Mouse (Mus musculus): ENCODE results near the gene Parp16. TPM values are rescaled to one million over a fixed set of nuclear protein-coding genes. Genes with fewer than 3 reads are reported as not detected.
A peak's percentile ranks its signal among the peaks of the same experiment; 100 is the strongest.

The Parp16 gene
- polyA plus RNA-seq, 1 experiment from 2014 or later, result 7.4 TPM

GRCm38 (mm10) chr9:65248377-65248690 is 53.2 kb downstream of the Parp16 start:
- Histone ChIP-seq H3K27ac (ENCODE audit: low read length) (no peak overlapping the region; the same call in 1 of the 2 replicates), H3K4me3 (ENCODE audit: low read length) (no peak overlapping the region), H3K9me3 (ENCODE audit: low read length) (no peaks in the 10 kb centered on the region), H3K4me1 (ENCODE audit: insufficient read depth, low read length) (peaks cover 21% of the 10 kb centered on the region), H3K4me2 (replicated peaks; ENCODE audit: low read depth, low read length) (no peak overlapping the region), H3K9ac (replicated peaks; ENCODE audit: low read length) (no peak overlapping the region), H3K36me3 (ENCODE audit: insufficient read depth, low read length) (no peaks in the 10 kb centered on the region), H3K27me3 (ENCODE audit: insufficient read depth, low read length) (no peaks in the 10 kb centered on the region)
- WGBS, result 70% methylated on average over 5 of the region's 5 CpGs
- ATAC-seq (ENCODE audit: low FRiP score, low TSS enrichment), result 0 out of 2 replicates have a peak, but pooled peaks have one; percentile 17

GRCm38 (mm10) chr9:65252026-65252425 is 56.9 kb downstream of the Parp16 start:
- H3K9me3 ChIP-seq (ENCODE audit: low read length), result no peaks in the 10 kb centered on the region
- H3K27me3 ChIP-seq (ENCODE audit: insufficient read depth, low read length), result no peaks in the 10 kb centered on the region
- H3K4me3 ChIP-seq (ENCODE audit: low read length), result no peak overlapping the region
- no peak overlapping the region for H3K9ac ChIP-seq (replicated peaks; ENCODE audit: low read length)
- H3K36me3 ChIP-seq (ENCODE audit: insufficient read depth, low read length), result no peaks in the 10 kb centered on the region
- no peak overlapping the region for H3K27ac ChIP-seq (ENCODE audit: low read length)
- peaks cover 10% of the 10 kb centered on the region for H3K4me1 ChIP-seq (ENCODE audit: insufficient read depth, low read length)
- no peak overlapping the region for H3K4me2 ChIP-seq (replicated peaks; ENCODE audit: low read depth, low read length)
- 31% methylated on average over 3 of the region's 3 CpGs for WGBS
- no peak for ATAC-seq (ENCODE audit: low FRiP score, low TSS enrichment)

DNA sequence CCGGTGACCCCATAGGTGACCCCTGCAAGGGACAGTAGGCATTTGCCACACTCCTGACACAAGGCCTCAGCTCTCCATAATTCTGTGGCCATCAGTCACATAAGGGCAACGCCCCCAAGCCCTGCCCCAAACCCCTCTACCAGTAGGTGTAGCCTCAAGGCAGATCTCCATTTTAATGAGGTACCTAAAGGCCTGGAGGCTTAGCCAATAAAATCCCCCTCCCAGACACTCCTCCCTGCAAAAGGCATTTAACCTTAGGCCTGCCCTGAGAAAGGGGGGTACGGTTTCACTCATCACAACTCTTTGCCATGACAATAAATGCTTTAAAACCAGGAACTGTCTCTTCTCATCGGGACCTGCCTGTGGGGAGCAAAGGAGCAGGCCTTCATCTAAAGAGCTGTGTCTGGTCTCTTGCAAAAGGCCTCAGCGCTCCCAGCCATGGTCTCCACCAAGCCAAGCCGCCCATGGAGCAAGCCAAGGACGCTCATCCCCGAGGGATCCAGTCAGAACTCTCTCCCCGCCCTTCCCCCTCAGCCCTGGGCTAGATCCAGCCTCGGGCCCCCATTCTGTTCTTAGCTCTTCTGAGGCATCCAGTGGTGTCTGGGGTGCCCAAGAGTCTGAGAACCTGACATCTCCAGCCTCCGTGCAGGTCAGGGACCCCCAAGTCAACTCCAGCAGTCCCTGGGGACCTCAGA is 60.9 kb downstream of the Parp16 start:
- WGBS, result 63% methylated on average over 11 of the region's 11 CpGs
- ATAC-seq (ENCODE audit: low FRiP score, low TSS enrichment), result no peak
- Histone ChIP-seq H3K9ac (replicated peaks; ENCODE audit: low read length) (no peak overlapping the region), H3K4me1 (ENCODE audit: insufficient read depth, low read length) (no peaks in the 10 kb centered on the region), H3K4me3 (ENCODE audit: low read length) (no peak overlapping the region), H3K4me2 (replicated peaks; ENCODE audit: low read depth, low read length) (no peak overlapping the region), H3K36me3 (ENCODE audit: insufficient read depth, low read length) (no peaks in the 10 kb centered on the region), H3K27me3 (ENCODE audit: insufficient read depth, low read length) (no peaks in the 10 kb centered on the region), H3K9me3 (ENCODE audit: low read length) (no peaks in the 10 kb centered on the region), H3K27ac (ENCODE audit: low read length) (no peak overlapping the region)

GRCm38 (mm10) chr9:65257218-65257910 is 62.2 kb downstream of the Parp16 start:
- H3K9me3 ChIP-seq (ENCODE audit: low read length), result no peaks in the 10 kb centered on the region
- 66% methylated on average over 9 of the region's 9 CpGs for WGBS
- no peak overlapping the region for H3K4me2 ChIP-seq (replicated peaks; ENCODE audit: low read depth, low read length)
- no peak for ATAC-seq (ENCODE audit: low FRiP score, low TSS enrichment)
- H3K9ac ChIP-seq (replicated peaks; ENCODE audit: low read length), result no peak overlapping the region
- no peak overlapping the region for H3K27ac ChIP-seq (ENCODE audit: low read length)
- no peaks in the 10 kb centered on the region for H3K36me3 ChIP-seq (ENCODE audit: insufficient read depth, low read length)
- no peaks in the 10 kb centered on the region for H3K4me1 ChIP-seq (ENCODE audit: insufficient read depth, low read length)
- H3K27me3 ChIP-seq (ENCODE audit: insufficient read depth, low read length), result no peaks in the 10 kb centered on the region
- H3K4me3 ChIP-seq (ENCODE audit: low read length), result no peak overlapping the region

- no peak overlapping the region for H3K9ac ChIP-seq (replicated peaks; ENCODE audit: low read length)
- no peak overlapping the region for H3K4me3 ChIP-seq (ENCODE audit: low read length)
- H3K9me3 ChIP-seq (ENCODE audit: low read length), result no peaks in the 10 kb centered on the region
- no peaks in the 10 kb centered on the region for H3K27me3 ChIP-seq (ENCODE audit: insufficient read depth, low read length)
- no peaks in the 10 kb centered on the region for H3K4me1 ChIP-seq (ENCODE audit: insufficient read depth, low read length)
- no peak for ATAC-seq (ENCODE audit: low FRiP score, low TSS enrichment)
- H3K36me3 ChIP-seq (ENCODE audit: insufficient read depth, low read length), result no peaks in the 10 kb centered on the region
- H3K4me2 ChIP-seq (replicated peaks; ENCODE audit: low read depth, low read length), result no peak overlapping the region
- 74% methylated on average over 7 of the region's 7 CpGs for WGBS
- H3K27ac ChIP-seq (ENCODE audit: low read length), result no peak overlapping the region
Observed at GRCm38 (mm10) chr9:65259366-65259765, 64.2 kb downstream of the Parp16 start.

- Histone ChIP-seq H3K4me2 (replicated peaks; ENCODE audit: low read depth, low read length) (no peak overlapping the region), H3K4me3 (ENCODE audit: low read length) (no peak overlapping the region), H3K36me3 (ENCODE audit: insufficient read depth, low read length) (no peaks in the 10 kb centered on the region), H3K27ac (ENCODE audit: low read length) (no peak overlapping the region), H3K9me3 (ENCODE audit: low read length) (no peaks in the 10 kb centered on the region), H3K27me3 (ENCODE audit: insufficient read depth, low read length) (no peaks in the 10 kb centered on the region), H3K4me1 (ENCODE audit: insufficient read depth, low read length) (no peaks in the 10 kb centered on the region), H3K9ac (replicated peaks; ENCODE audit: low read length) (no peak overlapping the region)
- WGBS, result 86% methylated on average over 2 of the region's 2 CpGs
- no peak for ATAC-seq (ENCODE audit: low FRiP score, low TSS enrichment)
Observed at GRCm38 (mm10) chr9:65261591-65262230, 66.6 kb downstream of the Parp16 start.

GRCm38 (mm10) chr9:65262641-65263120 is 67.5 kb downstream of the Parp16 start:
- ATAC-seq (ENCODE audit: low FRiP score, low TSS enrichment), result no peak
- peaks cover 3% of the 10 kb centered on the region; the same call in 1 of the 2 replicates for H3K4me1 ChIP-seq (ENCODE audit: insufficient read depth, low read length)
- WGBS, result 95% methylated on average over 3 of the region's 3 CpGs
- H3K27ac ChIP-seq (ENCODE audit: low read length), result no peak overlapping the region
- no peaks in the 10 kb centered on the region for H3K9me3 ChIP-seq (ENCODE audit: low read length)
- no peak overlapping the region for H3K9ac ChIP-seq (replicated peaks; ENCODE audit: low read length)
- H3K4me3 ChIP-seq (ENCODE audit: low read length), result no peak overlapping the region
- H3K4me2 ChIP-seq (replicated peaks; ENCODE audit: low read depth, low read length), result no peak overlapping the region
- no peaks in the 10 kb centered on the region for H3K27me3 ChIP-seq (ENCODE audit: insufficient read depth, low read length)
- H3K36me3 ChIP-seq (ENCODE audit: insufficient read depth, low read length), result no peaks in the 10 kb centered on the region

- peaks cover 11% of the 10 kb centered on the region; the same call in 1 of the 2 replicates for H3K4me1 ChIP-seq (ENCODE audit: insufficient read depth, low read length)
- no peak within 1 kb of the TSS for H3K27ac ChIP-seq (ENCODE audit: low read length)
- WGBS, result 18% methylated on average over 5 of the region's 5 CpGs
- no peaks in the 10 kb centered on the region for H3K27me3 ChIP-seq (ENCODE audit: insufficient read depth, low read length)
- no peak within 1 kb of the TSS for H3K4me3 ChIP-seq (ENCODE audit: low read length)
- H3K36me3 ChIP-seq (ENCODE audit: insufficient read depth, low read length), result no peaks in the 10 kb centered on the region
- H3K4me2 ChIP-seq (replicated peaks; ENCODE audit: low read depth, low read length), result no peak within 1 kb of the TSS
- ATAC-seq (ENCODE audit: low FRiP score, low TSS enrichment), result 0 out of 2 replicates have a peak, but pooled peaks have one; percentile 46
- H3K9ac ChIP-seq (replicated peaks; ENCODE audit: low read length), result no peak within 1 kb of the TSS; the same call in 1 of the 2 replicates
- H3K9me3 ChIP-seq (ENCODE audit: low read length), result no peaks in the 10 kb centered on the region
Observed at GRCm38 (mm10) chr9:65264959-65265358, 69.8 kb downstream of the Parp16 start, which contains the start of gene Cilp. Gene Cilp, plus strand, starts transcription at chr9:65265180.

DNA sequence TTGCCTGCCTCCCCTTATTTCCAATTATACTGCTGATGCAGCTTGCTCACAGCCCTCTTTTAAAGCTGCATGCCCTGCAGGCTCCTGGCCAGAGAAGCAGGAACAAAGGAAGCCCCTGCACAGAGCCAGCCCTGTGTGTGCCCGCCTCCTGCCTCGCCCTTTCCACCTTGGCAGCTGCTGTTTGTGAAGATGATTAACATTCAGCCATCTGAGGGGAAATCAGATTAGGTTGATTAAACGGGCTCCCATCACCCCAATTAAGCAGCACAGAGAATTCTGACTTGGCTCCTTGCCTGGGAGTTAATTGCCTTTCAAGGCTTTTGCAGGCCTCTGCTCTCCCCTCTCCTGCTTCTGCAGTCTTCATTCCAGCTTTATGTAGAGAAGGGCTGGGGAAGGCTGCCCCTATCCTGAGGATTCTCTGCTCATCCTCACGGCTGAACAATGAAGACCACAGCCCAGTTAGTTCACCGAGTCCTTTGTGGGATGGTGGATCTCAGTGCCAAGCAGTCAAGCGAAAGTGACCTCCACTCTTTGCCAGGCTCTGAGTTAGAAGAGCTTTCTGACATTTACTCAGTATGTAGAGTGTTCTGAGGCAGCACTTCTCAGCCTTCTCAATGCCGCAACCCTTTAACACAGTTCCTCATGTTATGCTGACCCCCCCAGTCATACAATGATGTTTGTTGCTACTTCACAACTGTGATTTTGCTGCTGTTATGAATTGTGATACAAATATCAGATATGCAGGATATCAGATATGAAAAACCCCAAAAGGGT is 72.8 kb downstream of the Parp16 start:
- no peak overlapping the region for H3K4me2 ChIP-seq (replicated peaks; ENCODE audit: low read depth, low read length)
- H3K36me3 ChIP-seq (ENCODE audit: insufficient read depth, low read length), result no peaks in the 10 kb centered on the region
- peaks cover 11% of the 10 kb centered on the region; the same call in 1 of the 2 replicates for H3K4me1 ChIP-seq (ENCODE audit: insufficient read depth, low read length)
- no peaks in the 10 kb centered on the region for H3K9me3 ChIP-seq (ENCODE audit: low read length)
- H3K27ac ChIP-seq (ENCODE audit: low read length), result 0 out of 2 replicates have a peak overlapping the region, but pooled peaks have one; percentile 23
- 0 out of 2 replicates have a peak overlapping the region, but pooled peaks have one; percentile 3 for H3K9ac ChIP-seq (replicated peaks; ENCODE audit: low read length)
- no peaks in the 10 kb centered on the region for H3K27me3 ChIP-seq (ENCODE audit: insufficient read depth, low read length)
- peak; percentile 43; the same call in 1 of the 2 replicates for ATAC-seq (ENCODE audit: low FRiP score, low TSS enrichment)
- H3K4me3 ChIP-seq (ENCODE audit: low read length), result no peak overlapping the region
- 34% methylated on average over 7 of the region's 7 CpGs for WGBS
